Mouse (Mus musculus) megakaryocyte, embryonic 14.5 days (primary cell): ENCODE results near the gene Pdss2.

Experiments used
- FLI1 ChIP-seq: IDR thresholded peaks from 2 replicates; pipeline ENCODE4 v1.6.1; 2012; ENCODE audit warnings: low read length, inconsistent platforms, mixed read lengths
- GATA1 ChIP-seq: IDR thresholded peaks from 3 replicates; pipeline ENCODE4 v1.6.1; 2012; ENCODE audit warnings: mixed read lengths, low read length, inconsistent platforms, borderline replicate concordance

GRCm38 (mm10) chr10:43323386-43323785, 102.1 kb downstream of the Pdss2 start:
- TF ChIP-seq GATA1 (no peak), FLI1 (no peak)
